Mouse (Mus musculus): ENCODE data around the gene Plekhj1.

Plekhj1 gene

GRCm38 (mm10) chr10:80779565-80779964 is 18.9 kb downstream of the Plekhj1 start:
- no peak for ATAC-seq (ENCODE audit: low TSS enrichment)

GRCm38 (mm10) chr10:80777123-80777522 is 21.3 kb downstream of the Plekhj1 start:
- no peak for ATAC-seq (ENCODE audit: low TSS enrichment)

- no peak for ATAC-seq (ENCODE audit: low TSS enrichment)
Measured at GRCm38 (mm10) chr10:80776358-80776869, 22.0 kb downstream of the Plekhj1 start.

GRCm38 (mm10) chr10:80775731-80776130 is 22.7 kb downstream of the Plekhj1 start:
- no peak for ATAC-seq (ENCODE audit: low TSS enrichment)

- ATAC-seq (ENCODE audit: low TSS enrichment): no peak
Measured at GRCm38 (mm10) chr10:80774981-80775380, 23.4 kb downstream of the Plekhj1 start.

GRCm38 (mm10) chr10:80774549-80774948 is 23.9 kb downstream of the Plekhj1 start:
- ATAC-seq (ENCODE audit: low TSS enrichment): peak; percentile 95

GRCm38 (mm10) chr10:80773816-80774215 is 24.6 kb downstream of the Plekhj1 start:
- ATAC-seq (ENCODE audit: low TSS enrichment): no peak

GRCm38 (mm10) chr10:80768365-80768764 is 30.1 kb downstream of the Plekhj1 start:
- no peak for ATAC-seq (ENCODE audit: low TSS enrichment)

GRCm38 (mm10) chr10:80766161-80766815 is 32.1 kb downstream of the Plekhj1 start:
- peak; percentile 69; the same call in 1 of the 2 replicates for ATAC-seq (ENCODE audit: low TSS enrichment)

GRCm38 (mm10) chr10:80765746-80766145 is 32.7 kb downstream of the Plekhj1 start:
- no peak for ATAC-seq (ENCODE audit: low TSS enrichment)

GRCm38 (mm10) chr10:80763502-80763901 is 34.9 kb downstream of the Plekhj1 start:
- no peak for ATAC-seq (ENCODE audit: low TSS enrichment)

GRCm38 (mm10) chr10:80761821-80762220 is 36.6 kb downstream of the Plekhj1 start:
- no peak for ATAC-seq (ENCODE audit: low TSS enrichment)

GRCm38 (mm10) chr10:80760596-80761524 is 37.6 kb downstream of the Plekhj1 start:
- ATAC-seq (ENCODE audit: low TSS enrichment): no peak

GRCm38 (mm10) chr10:80758651-80759050 is 39.8 kb downstream of the Plekhj1 start:
- no peak for ATAC-seq (ENCODE audit: low TSS enrichment)

- peak; percentile 53 for ATAC-seq (ENCODE audit: low TSS enrichment)
Measured at GRCm38 (mm10) chr10:80757717-80758116, 40.7 kb downstream of the Plekhj1 start.

- ATAC-seq (ENCODE audit: low TSS enrichment): no peak
Measured at GRCm38 (mm10) chr10:80756967-80757366, 41.5 kb downstream of the Plekhj1 start.

- no peak for ATAC-seq (ENCODE audit: low TSS enrichment)
Measured at GRCm38 (mm10) chr10:80756509-80756908, 41.9 kb downstream of the Plekhj1 start.

GRCm38 (mm10) chr10:80756099-80756498 is 42.3 kb downstream of the Plekhj1 start:
- no peak for ATAC-seq (ENCODE audit: low TSS enrichment)

GRCm38 (mm10) chr10:80755291-80756015 is 43.0 kb downstream of the Plekhj1 start:
- ATAC-seq (ENCODE audit: low TSS enrichment): no peak

- peak; percentile 70 for ATAC-seq (ENCODE audit: low TSS enrichment)
Measured at GRCm38 (mm10) chr10:80754594-80755290, 43.7 kb downstream of the Plekhj1 start, which contains the start of gene Dot1l. Gene Dot1l, plus strand, starts transcription at chr10:80755206.

GRCm38 (mm10) chr10:80752079-80752625 is 46.3 kb downstream of the Plekhj1 start:
- ATAC-seq (ENCODE audit: low TSS enrichment): no peak
